ENCODE assay signal across 20 mouse cellular contexts in the genomic region with DNA sequence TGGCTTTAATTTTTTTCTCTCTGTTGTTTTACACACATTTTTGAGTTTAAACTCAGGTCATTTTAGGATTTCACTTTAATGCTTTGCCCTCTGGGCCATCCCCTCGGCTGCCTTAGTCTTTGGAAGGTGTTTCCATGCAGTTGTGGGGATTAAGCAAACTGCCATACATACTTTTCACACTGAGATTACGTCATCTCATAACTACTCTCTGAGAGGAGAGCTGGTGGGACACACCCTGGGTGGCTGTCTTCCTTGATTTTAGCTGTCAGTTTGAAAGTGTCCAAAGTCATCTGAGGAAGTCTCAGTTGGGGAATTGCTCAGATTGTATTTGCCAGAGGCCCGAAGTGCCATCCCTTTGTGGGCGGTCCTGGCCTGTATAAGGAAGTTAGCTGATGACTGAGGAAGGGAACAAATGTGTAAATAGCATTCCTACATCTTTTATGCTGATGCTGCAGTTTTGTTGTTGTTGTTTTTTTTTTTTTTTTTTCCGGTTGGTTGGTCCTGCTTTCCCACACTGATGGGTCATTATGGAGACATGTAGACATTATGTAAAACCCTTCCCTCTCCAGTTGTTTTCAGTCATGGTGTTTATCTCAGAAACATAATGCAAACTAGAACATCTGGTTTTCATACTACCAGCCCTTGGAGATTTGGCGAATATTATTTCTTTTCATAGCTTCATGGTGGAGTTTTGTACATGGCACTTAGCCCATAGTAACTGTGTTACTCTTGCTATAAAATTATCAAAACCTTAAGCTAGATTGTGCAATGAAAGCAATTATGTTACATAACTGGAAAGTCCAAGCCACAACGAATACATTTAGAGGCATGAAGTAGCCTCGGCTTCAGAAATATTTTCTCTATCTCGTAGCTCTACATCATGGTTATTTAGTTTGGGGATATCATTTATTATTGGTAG. TPM values are rescaled to one million over a fixed set of nuclear protein-coding genes. Genes with fewer than 3 reads are reported as not detected.
"Had no signal": no experiment of that assay in that cellular context is flagged by ENCODE, and none has a peak within 500 bp of the region (broad histone marks: within the 10 kb centered on the region; RNA-seq: fewer than 3 reads in every experiment).

No protein-coding gene starts in this region.

- DNase-seq: kidney, postnatal 25 days; layer of hippocampus, adult 9-11 months; liver, embryonic 13.5 days; lung, adult 2 months; lung, postnatal 14 days; lung, postnatal 4 days; midbrain, embryonic 14.5 days; thymus, adult 2 months; thymus, postnatal 14 days; thymus, postnatal 4 days had no signal

- H3K4me3 ChIP-seq: layer of hippocampus, adult 2 months; left cerebral cortex, adult 2 months; limb, embryonic 12.5 days; liver, embryonic 13.5 days; neural tube, embryonic 12.5 days; neural tube, embryonic 15.5 days had no signal

- H3K36me3 ChIP-seq: limb, embryonic 12.5 days; liver, embryonic 13.5 days; neural tube, embryonic 12.5 days; neural tube, embryonic 15.5 days had no signal

- H3K4me1 ChIP-seq: limb, embryonic 12.5 days; liver, embryonic 13.5 days; neural tube, embryonic 12.5 days; neural tube, embryonic 15.5 days had no signal

- H3K9ac ChIP-seq: limb, embryonic 12.5 days; liver, embryonic 13.5 days; neural tube, embryonic 12.5 days; neural tube, embryonic 15.5 days had no signal

- H3K27ac ChIP-seq: kidney, postnatal 0 days; layer of hippocampus, adult 2 months; left cerebral cortex, adult 2 months; limb, embryonic 12.5 days; liver, embryonic 13.5 days; neural tube, embryonic 12.5 days; neural tube, embryonic 15.5 days; stomach, postnatal 0 days had no signal

- H3K9me3 ChIP-seq: limb, embryonic 12.5 days; liver, embryonic 13.5 days; neural tube, embryonic 12.5 days; neural tube, embryonic 15.5 days had no signal

- H3K27me3 ChIP-seq: limb, embryonic 12.5 days; liver, embryonic 13.5 days; neural tube, embryonic 12.5 days; neural tube, embryonic 15.5 days had no signal

- H3K4me2 ChIP-seq: limb, embryonic 12.5 days; liver, embryonic 13.5 days; midbrain, embryonic 11.5 days; neural tube, embryonic 12.5 days; neural tube, embryonic 15.5 days had no signal

RNA-seq across cellular contexts. Expression of a gene that starts 28.0 kb away (rescaled TPM):
- total RNA-seq: megakaryocyte progenitor cell, adult 5-6 weeks; megakaryocyte-erythroid progenitor cell, adult 5-6 weeks had no signal
